Mouse (Mus musculus) 3T3-L1 (cell line): ENCODE results near the gene Srd5a1.
"Not testable (repeated sequence)": the region's sequence is repeated elsewhere in the genome, so short reads cannot be mapped to it uniquely, and the experiment has no call there.

Experiments
- DNase-seq: peaks from one replicate; pipeline ENCODE4 v3.0.0-alpha.2; 2015; ENCODE audit warnings: low read depth, low spot score

Srd5a1 gene

GRCm38 (mm10) chr13:69624510-69624909 lies 13.3 kb upstream of the Srd5a1 start:
- no peak for DNase-seq

- DNase-seq, result no peak
Observed at GRCm38 (mm10) chr13:69623843-69624242, 12.6 kb upstream of the Srd5a1 start.

GRCm38 (mm10) chr13:69616716-69617115 lies 5.5 kb upstream of the Srd5a1 start:
- DNase-seq, result no peak

- DNase-seq, result no peak
Observed at GRCm38 (mm10) chr13:69612175-69612544, 918 bp upstream of the Srd5a1 start.

- peak; percentile 50 for DNase-seq
Observed at GRCm38 (mm10) chr13:69610751-69611397, 368 bp downstream of the Srd5a1 start.

- no peak for DNase-seq
Observed at GRCm38 (mm10) chr13:69608734-69609133, 2.5 kb downstream of the Srd5a1 start.

- no peak for DNase-seq
Observed at GRCm38 (mm10) chr13:69604670-69605069, 6.6 kb downstream of the Srd5a1 start.

GRCm38 (mm10) chr13:69601321-69601720 lies 9.9 kb downstream of the Srd5a1 start:
- DNase-seq, result no peak

- DNase-seq, result not testable (repeated sequence)
Observed at GRCm38 (mm10) chr13:69600863-69601262, 10.4 kb downstream of the Srd5a1 start.

GRCm38 (mm10) chr13:69598867-69599266 lies 12.4 kb downstream of the Srd5a1 start:
- no peak for DNase-seq

- DNase-seq, result no peak
Observed at GRCm38 (mm10) chr13:69596515-69596914, 14.7 kb downstream of the Srd5a1 start.

GRCm38 (mm10) chr13:69595911-69596310 lies 15.3 kb downstream of the Srd5a1 start:
- DNase-seq, result no peak

GRCm38 (mm10) chr13:69594577-69595256 lies 16.5 kb downstream of the Srd5a1 start:
- no peak for DNase-seq

- DNase-seq, result no peak
Observed at GRCm38 (mm10) chr13:69593453-69593852, 17.8 kb downstream of the Srd5a1 start.

- no peak for DNase-seq
Observed at GRCm38 (mm10) chr13:69592226-69592625, 19.0 kb downstream of the Srd5a1 start.

- no peak for DNase-seq
Observed at GRCm38 (mm10) chr13:69591338-69591737, 19.9 kb downstream of the Srd5a1 start.

GRCm38 (mm10) chr13:69588263-69588662 lies 23.0 kb downstream of the Srd5a1 start:
- DNase-seq, result no peak

GRCm38 (mm10) chr13:69587849-69588248 lies 23.4 kb downstream of the Srd5a1 start:
- no peak for DNase-seq

- no peak for DNase-seq
Observed at GRCm38 (mm10) chr13:69586337-69586736, 24.9 kb downstream of the Srd5a1 start.

GRCm38 (mm10) chr13:69585828-69586227 lies 25.4 kb downstream of the Srd5a1 start:
- DNase-seq, result peak; percentile 78

GRCm38 (mm10) chr13:69583591-69583990 lies 27.7 kb downstream of the Srd5a1 start:
- DNase-seq, result no peak

- DNase-seq, result no peak
Observed at GRCm38 (mm10) chr13:69582411-69582810, 28.8 kb downstream of the Srd5a1 start.

GRCm38 (mm10) chr13:69577181-69577834 lies 33.9 kb downstream of the Srd5a1 start:
- DNase-seq, result no peak
